10 mouse cellular contexts compared by ENCODE assay signal in the genomic region with DNA sequence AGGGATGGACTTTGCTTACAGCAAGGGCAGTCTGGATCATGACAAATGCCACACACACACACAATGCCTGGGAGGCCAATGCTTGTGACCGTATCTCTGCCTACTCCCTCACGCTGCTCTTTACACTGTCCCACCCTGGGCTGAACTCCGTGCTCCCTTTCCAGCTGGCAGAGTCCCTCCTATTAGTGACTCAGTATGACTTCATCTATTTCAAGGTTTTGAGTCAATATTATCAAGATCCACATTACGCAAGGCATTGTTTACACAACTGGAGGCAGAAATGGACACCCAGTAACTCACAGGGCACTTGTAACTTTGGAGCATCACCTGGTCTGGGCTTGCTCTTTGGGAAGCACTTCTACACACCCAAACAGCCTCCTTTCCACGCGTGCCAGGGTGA.
DNase-seq lines count a peak whose midpoint lies in the region; ATAC-seq and TF ChIP-seq lines count a peak whose summit lies in the region.
"Had no signal": no experiment of that assay in that cellular context is flagged by ENCODE, and none has a peak within 500 bp of the region (broad histone marks: within the 10 kb centered on the region; RNA-seq: fewer than 3 reads in every experiment).

No protein-coding gene starts in this region.

- ATAC-seq in liver, embryonic 11.5 days (replicated peaks; ENCODE audit: low FRiP score) = no peak
- ATAC-seq in liver, embryonic 14.5 days (ENCODE audit: insufficient read depth) = peak; percentile 76
- peak; percentile 93 for ATAC-seq in stomach, embryonic 15.5 days (ENCODE audit: insufficient read depth, low FRiP score, low read depth)

- TF ChIP-seq EP300 in liver, embryonic 14.5 days (IDR thresholded peaks at IDR 0.05; ENCODE audit: low read depth) = no peak

- H3K27me3 ChIP-seq in liver, embryonic 11.5 days (replicated peaks; ENCODE audit: control insufficient read depth, insufficient read depth, low read length) = no peaks in the 10 kb centered on the region
- H3K27me3 ChIP-seq in liver, embryonic 14.5 days (ENCODE audit: control insufficient read depth, insufficient read depth, low read length) = no peaks in the 10 kb centered on the region
- no peaks in the 10 kb centered on the region for H3K27me3 ChIP-seq in stomach, embryonic 15.5 days (replicated peaks)
- H3K27me3 ChIP-seq: hindbrain, embryonic 13.5 days had no signal

- H3K36me3 ChIP-seq in liver, embryonic 11.5 days (ENCODE audit: control insufficient read depth, insufficient read depth, low read length) = no peaks in the 10 kb centered on the region
- no peaks in the 10 kb centered on the region for H3K36me3 ChIP-seq in liver, embryonic 14.5 days (replicated peaks; ENCODE audit: control insufficient read depth, insufficient read depth, low read depth)
- H3K36me3 ChIP-seq in stomach, embryonic 15.5 days = no peaks in the 10 kb centered on the region
- H3K36me3 ChIP-seq: hindbrain, embryonic 13.5 days had no signal

- 80% methylated on average over 6 of the region's 6 CpGs for WGBS in liver, embryonic 11.5 days
- 64% methylated on average over 6 of the region's 6 CpGs for WGBS in liver, embryonic 14.5 days (ENCODE audit: insufficient replicate concordance)
- 55% methylated on average over 6 of the region's 6 CpGs for whole genome bisulfite sequencing in stomach, embryonic 15.5 days

- no peak overlapping the region for H3K27ac ChIP-seq in liver, embryonic 11.5 days (ENCODE audit: low read depth, low read length)
- H3K27ac ChIP-seq in liver, embryonic 14.5 days = no peak overlapping the region
- peak overlapping the region; percentile 28; the same call in 1 of the 2 replicates for H3K27ac ChIP-seq in stomach, embryonic 15.5 days
- H3K27ac ChIP-seq: hindbrain, embryonic 13.5 days; macrophage had no signal

- H3K4me2 ChIP-seq in liver, embryonic 11.5 days = no peak overlapping the region
- no peak overlapping the region for H3K4me2 ChIP-seq in liver, embryonic 14.5 days (ENCODE audit: low read depth)
- no peak overlapping the region for H3K4me2 ChIP-seq in stomach, embryonic 15.5 days
- H3K4me2 ChIP-seq: hindbrain, embryonic 13.5 days had no signal

- no peak overlapping the region for H3K4me3 ChIP-seq in liver, embryonic 11.5 days (ENCODE audit: low read depth, low read length)
- no peak overlapping the region for H3K4me3 ChIP-seq in liver, embryonic 14.5 days (ENCODE audit: insufficient read depth in 1 of 2, low read depth in 2 of 2, low read length in 2 of 2)
- H3K4me3 ChIP-seq in stomach, embryonic 15.5 days (replicated peaks) = no peak overlapping the region
- H3K4me3 ChIP-seq: hindbrain, embryonic 13.5 days had no signal

- TF ChIP-seq CTCF in liver, embryonic 14.5 days (IDR thresholded peaks at IDR 0.05; ENCODE audit: low read depth) = no peak

- no peaks in the 10 kb centered on the region for H3K9me3 ChIP-seq in liver, embryonic 11.5 days (ENCODE audit: control insufficient read depth, low read length)
- no peaks in the 10 kb centered on the region for H3K9me3 ChIP-seq in liver, embryonic 14.5 days (ENCODE audit: control insufficient read depth, low read length)
- H3K9me3 ChIP-seq in stomach, embryonic 15.5 days = no peaks in the 10 kb centered on the region
- H3K9me3 ChIP-seq: hindbrain, embryonic 13.5 days had no signal

- no peak overlapping the region for H3K9ac ChIP-seq in liver, embryonic 11.5 days (ENCODE audit: low read depth, low read length)
- H3K9ac ChIP-seq in liver, embryonic 14.5 days (replicated peaks) = no peak overlapping the region
- no peak overlapping the region for H3K9ac ChIP-seq in stomach, embryonic 15.5 days
- H3K9ac ChIP-seq: hindbrain, embryonic 13.5 days had no signal

- no peaks in the 10 kb centered on the region for H3K4me1 ChIP-seq in liver, embryonic 11.5 days (replicated peaks; ENCODE audit: control insufficient read depth, insufficient read depth, low read length)
- peaks cover 0 to 6% of the 10 kb centered on the region in 2 experiments; a peak in 2 of 4 replicates for H3K4me1 ChIP-seq in liver, embryonic 14.5 days (replicated peaks; ENCODE audit: control insufficient read depth in 2 of 2, insufficient read depth in 2 of 2, low read length in 1 of 2)
- peaks cover 6% of the 10 kb centered on the region; the same call in 1 of the 2 replicates for H3K4me1 ChIP-seq in stomach, embryonic 15.5 days

- DNase-seq in liver = peak; percentile 23
- no peak for DNase-seq in liver, embryonic 11.5 days (ENCODE audit: low spot score)
- peak; percentile 44 for DNase-seq in gastrocnemius, postnatal 14 days
- DNase-seq in liver, embryonic 14.5 days (ENCODE audit: low read depth in 3 of 3, low spot score in 3 of 3) = peak; percentile 11 to 17 (median 17)
- no peak for DNase-seq in layer of hippocampus, postnatal 36 days
- no peak for DNase-seq in right cerebral cortex, postnatal 36 days (ENCODE audit: low spot score in 2 of 2)
- no peak for DNase-seq in spleen, adult 12 weeks (ENCODE audit: low spot score)

- intact Hi-C loops in gastrocnemius, postnatal 14 days (cut with DNase I; ENCODE audit: low total_unique reads) = no loop called here

Comparison
In these comparisons a context has a peak if more than half of its experiments do, and no peak if none do; other contexts are left out.
1. DNase-seq: peak in liver (single experiment), gastrocnemius, postnatal 14 days (single experiment) and liver, embryonic 14.5 days (3 of 3); none in liver, embryonic 11.5 days (single experiment), layer of hippocampus, postnatal 36 days (0 of 2), right cerebral cortex, postnatal 36 days (0 of 2) and spleen, adult 12 weeks (single experiment).